In genomic region chr11:98770096-98770975, GRCm38 (mm10) we compare ENCODE assay signal across 11 mouse cellular contexts. TPM values are rescaled to one million over a fixed set of nuclear protein-coding genes. Genes with fewer than 3 reads are reported as not detected.
A peak's percentile ranks its signal among the peaks of the same experiment; 100 is the strongest.
DNase-seq lines count a peak whose midpoint lies in the region; ATAC-seq and TF ChIP-seq lines count a peak whose summit lies in the region.
"Had no signal": no experiment of that assay in that cellular context is flagged by ENCODE, and none has a peak within 500 bp of the region (broad histone marks: within the 10 kb centered on the region; RNA-seq: fewer than 3 reads in every experiment).

No protein-coding gene starts in this region.

- H3K9ac ChIP-seq in hindbrain, postnatal 0 days (replicated peaks; ENCODE audit: low read length): no peak overlapping the region
- no peak overlapping the region for H3K9ac ChIP-seq in hindbrain, embryonic 13.5 days
- no peak overlapping the region for H3K9ac ChIP-seq in MEL (ENCODE audit: control insufficient read depth, low read depth, low read length, poor library complexity, severe bottlenecking)
- no peak overlapping the region for H3K9ac ChIP-seq in hindbrain, embryonic 16.5 days (ENCODE audit: low read depth, low read length)
- H3K9ac ChIP-seq: hindbrain, embryonic 15.5 days had no signal

- DNase-seq in hindbrain, postnatal 0 days (ENCODE audit: low spot score): no peak
- DNase-seq in MEL (ENCODE audit: low read depth, low spot score): no peak
- DNase-seq in gastrocnemius, postnatal 10 days: peak; percentile 38
- peak; percentile 85 for DNase-seq in layer of hippocampus, adult 9-11 months
- DNase-seq in T-cell, adult 2 months (ENCODE audit: low spot score): no peak
- DNase-seq in adrenal gland, postnatal 36 days: no peak

- no peak for TF ChIP-seq EP300 in MEL (IDR thresholded peaks at IDR 0.05; ENCODE audit: low read depth in 1 of 2, low read length in 2 of 2)

- H3K27me3 ChIP-seq in hindbrain, postnatal 0 days (ENCODE audit: insufficient read depth, low read length): no peaks in the 10 kb centered on the region
- H3K27me3 ChIP-seq in hindbrain, embryonic 13.5 days: no peaks in the 10 kb centered on the region
- H3K27me3 ChIP-seq in MEL (ENCODE audit: control insufficient read depth in 1 of 2, insufficient read depth in 2 of 2, low read length in 2 of 2): no peaks in the 10 kb centered on the region
- no peaks in the 10 kb centered on the region for H3K27me3 ChIP-seq in hindbrain, embryonic 16.5 days (replicated peaks; ENCODE audit: control insufficient read depth, insufficient read depth, low read length)
- H3K27me3 ChIP-seq: hindbrain, embryonic 15.5 days; Patski had no signal

- H3K4me2 ChIP-seq in hindbrain, postnatal 0 days (ENCODE audit: low read depth, low read length): no peak overlapping the region
- H3K4me2 ChIP-seq in hindbrain, embryonic 13.5 days: no peak overlapping the region
- no peak overlapping the region for H3K4me2 ChIP-seq in hindbrain, embryonic 16.5 days (ENCODE audit: low read length)
- H3K4me2 ChIP-seq: hindbrain, embryonic 15.5 days had no signal

- WGBS in hindbrain, postnatal 0 days: 86% methylated on average over 26 of the region's 26 CpGs
- 93% methylated on average over 26 of the region's 26 CpGs for WGBS in hindbrain, embryonic 13.5 days
- WGBS in hindbrain, embryonic 16.5 days: 89% methylated on average over 26 of the region's 26 CpGs

- no peaks in the 10 kb centered on the region; the same call in 1 of the 2 replicates for H3K79me2 ChIP-seq in MEL (ENCODE audit: control insufficient read depth, insufficient read depth, low read length, poor library complexity)

- H3K4me3 ChIP-seq in hindbrain, postnatal 0 days (ENCODE audit: low read length): no peak overlapping the region
- H3K4me3 ChIP-seq in hindbrain, embryonic 13.5 days: no peak overlapping the region
- H3K4me3 ChIP-seq in MEL (ENCODE audit: control insufficient read depth in 1 of 2, insufficient read depth in 1 of 2, low read depth in 2 of 2, low read length in 2 of 2): no peak overlapping the region
- H3K4me3 ChIP-seq in hindbrain, embryonic 16.5 days (ENCODE audit: low read length): no peak overlapping the region
- H3K4me3 ChIP-seq: hindbrain, embryonic 15.5 days had no signal

- no peak for TF ChIP-seq RAD21 in MEL (IDR thresholded peaks at IDR 0.05; ENCODE audit: low read depth, low read length)

- ATAC-seq in hindbrain, postnatal 0 days: no peak
- ATAC-seq in hindbrain, embryonic 13.5 days (ENCODE audit: low FRiP score): no peak
- ATAC-seq in hindbrain, embryonic 16.5 days: no peak
- ATAC-seq: midbrain, embryonic 16.5 days; Patski had no signal

- H3K9me3 ChIP-seq in hindbrain, postnatal 0 days (ENCODE audit: low read length): no peaks in the 10 kb centered on the region
- no peaks in the 10 kb centered on the region for H3K9me3 ChIP-seq in hindbrain, embryonic 13.5 days
- no peaks in the 10 kb centered on the region for H3K9me3 ChIP-seq in MEL (replicated peaks; ENCODE audit: insufficient read depth, low read length)
- H3K9me3 ChIP-seq in hindbrain, embryonic 16.5 days (ENCODE audit: control insufficient read depth, low read length): no peaks in the 10 kb centered on the region
- H3K9me3 ChIP-seq: hindbrain, embryonic 15.5 days had no signal

- peaks cover 33% of the 10 kb centered on the region for H3K36me3 ChIP-seq in hindbrain, postnatal 0 days (ENCODE audit: insufficient read depth, low read length)
- peaks cover 48% of the 10 kb centered on the region for H3K36me3 ChIP-seq in hindbrain, embryonic 13.5 days
- peaks cover 0 to 51% of the 10 kb centered on the region in 2 experiments; a peak in 2 of 4 replicates for H3K36me3 ChIP-seq in MEL (ENCODE audit: control insufficient read depth in 1 of 2, insufficient read depth in 2 of 2, low read length in 2 of 2)
- H3K36me3 ChIP-seq in hindbrain, embryonic 16.5 days (ENCODE audit: control insufficient read depth, insufficient read depth, low read length): peaks cover 33% of the 10 kb centered on the region

- H3K27ac ChIP-seq in hindbrain, postnatal 0 days: peak overlapping the region; percentile 15; the same call in 1 of the 2 replicates
- no peak overlapping the region for H3K27ac ChIP-seq in hindbrain, embryonic 13.5 days
- H3K27ac ChIP-seq in MEL (ENCODE audit: control insufficient read depth, low read depth, low read length): no peak overlapping the region
- H3K27ac ChIP-seq in hindbrain, embryonic 16.5 days (ENCODE audit: low read depth, low read length): no peak overlapping the region
- H3K27ac ChIP-seq: hindbrain, embryonic 15.5 days had no signal

- H3K4me1 ChIP-seq in hindbrain, postnatal 0 days (ENCODE audit: insufficient read depth, low read length): peaks cover 47% of the 10 kb centered on the region
- peaks cover 68% of the 10 kb centered on the region for H3K4me1 ChIP-seq in hindbrain, embryonic 13.5 days (replicated peaks)
- peaks cover 38 to 66% of the 10 kb centered on the region in 2 experiments for H3K4me1 ChIP-seq in MEL (ENCODE audit: control insufficient read depth in 1 of 2, insufficient read depth in 2 of 2, low read length in 2 of 2)
- peaks cover 53% of the 10 kb centered on the region for H3K4me1 ChIP-seq in hindbrain, embryonic 16.5 days (ENCODE audit: control insufficient read depth, insufficient read depth, low read depth, low read length)

- no peak for TF ChIP-seq POLR2A in MEL (IDR thresholded peaks at IDR 0.05; ENCODE audit: control insufficient read depth in 1 of 2, insufficient read depth in 1 of 2, low read depth in 1 of 2, low read length in 2 of 2, poor library complexity in 1 of 2)

- TF ChIP-seq CTCF in hindbrain, postnatal 0 days (IDR thresholded peaks at IDR 0.05; ENCODE audit: low read depth): no peak
- no peak for TF ChIP-seq CTCF in MEL (IDR thresholded peaks at IDR 0.05 in 2 of 3, conservative IDR thresholded peaks at IDR 0.05 in 1 of 3; ENCODE audit: control insufficient read depth in 1 of 3, insufficient read depth in 1 of 3, low read depth in 2 of 3, low read length in 3 of 3, poor library complexity in 1 of 3, severe bottlenecking in 1 of 3)

RNA-seq across cellular contexts. Expression of gene Nr1d1, which starts 4.8 kb away (rescaled TPM):
- 7.5 and 8.6 TPM in 2 replicates for total RNA-seq in hindbrain, postnatal 0 days (2014; rRNA removed)
- 10.2 and 13.5 TPM in 2 replicates for polyA plus RNA-seq in hindbrain, postnatal 0 days (2015; fragmentation: Nextera tagmentation; extraction: Ambion mirVana)
- 1.9 and 2.4 TPM in 2 replicates for polyA plus RNA-seq in hindbrain, embryonic 13.5 days (2015; fragmentation: Nextera tagmentation; extraction: Ambion mirVana)
- total RNA-seq in MEL (2012; rRNA removed): 1.9 and 2.0 TPM in 2 replicates
- polyA plus RNA-seq in MEL (2012; ENCODE audit: insufficient read depth in 1 of 2, insufficient read length in 2 of 2, low read depth in 1 of 2, low replicate concordance in 2 of 2, missing spikeins in 1 of 2): 1 to 10 TPM in 1 of 2 experiments, not detected in 1; 5.6 TPM
- 10 to 100 TPM; 42.4 to 58.7 TPM for total RNA-seq in gastrocnemius, postnatal 10 days (2021)
- 4.9 and 5.6 TPM in 2 replicates for polyA plus RNA-seq in hindbrain, embryonic 16.5 days (2015; fragmentation: Nextera tagmentation; extraction: Ambion mirVana)
- total RNA-seq in adrenal gland, postnatal 36 days (2021): 100 to 1,000 TPM; 116 to 171 TPM

RNA-seq across cellular contexts. Expression of gene Msl1, which starts 25.0 kb away (rescaled TPM):
- 77.7 and 94.3 TPM in 2 replicates for total RNA-seq in hindbrain, postnatal 0 days (2014; rRNA removed)
- 25.0 and 25.4 TPM in 2 replicates for polyA plus RNA-seq in hindbrain, postnatal 0 days (2015; fragmentation: Nextera tagmentation; extraction: Ambion mirVana)
- polyA plus RNA-seq in hindbrain, embryonic 13.5 days (2015; fragmentation: Nextera tagmentation; extraction: Ambion mirVana): 31.5 and 33.0 TPM in 2 replicates
- 35.0 and 37.1 TPM in 2 replicates for total RNA-seq in MEL (2012; rRNA removed)
- polyA plus RNA-seq in MEL (2012; ENCODE audit: insufficient read depth in 1 of 2, insufficient read length in 2 of 2, low read depth in 1 of 2, low replicate concordance in 2 of 2, missing spikeins in 1 of 2): 10 to 100 TPM in 1 of 2 experiments, not detected in 1; 49.4 TPM
- 10 to 100 TPM; 62.6 to 74.1 TPM for total RNA-seq in gastrocnemius, postnatal 10 days (2021)
- polyA plus RNA-seq in hindbrain, embryonic 16.5 days (2015; fragmentation: Nextera tagmentation; extraction: Ambion mirVana): 28.2 and 28.6 TPM in 2 replicates
- total RNA-seq in adrenal gland, postnatal 36 days (2021): 100 to 1,000 TPM in 1 of 2 experiments, 10 to 100 TPM in 1; 94.2 to 106 TPM

RNA-seq across cellular contexts. Expression of gene Thra, which starts 29.9 kb away (rescaled TPM):
- total RNA-seq in hindbrain, postnatal 0 days (2014; rRNA removed): 725 and 812 TPM in 2 replicates
- polyA plus RNA-seq in hindbrain, postnatal 0 days (2015; fragmentation: Nextera tagmentation; extraction: Ambion mirVana): 160 TPM in 2 replicates
- polyA plus RNA-seq in hindbrain, embryonic 13.5 days (2015; fragmentation: Nextera tagmentation; extraction: Ambion mirVana): 117 and 122 TPM in 2 replicates
- total RNA-seq in MEL (2012; rRNA removed): 22.0 and 29.6 TPM in 2 replicates
- polyA plus RNA-seq in MEL (2012; ENCODE audit: insufficient read depth in 1 of 2, insufficient read length in 2 of 2, low read depth in 1 of 2, low replicate concordance in 2 of 2, missing spikeins in 1 of 2): 10 to 100 TPM in 1 of 2 experiments, not detected in 1; 50.9 TPM
- 100 to 1,000 TPM; 149 to 169 TPM for total RNA-seq in gastrocnemius, postnatal 10 days (2021)
- 127 and 144 TPM in 2 replicates for polyA plus RNA-seq in hindbrain, embryonic 16.5 days (2015; fragmentation: Nextera tagmentation; extraction: Ambion mirVana)
- 10 to 100 TPM; 69.2 to 91.7 TPM for total RNA-seq in adrenal gland, postnatal 36 days (2021)

RNA-seq across cellular contexts. Expression of gene Casc3, which starts 34.4 kb away (rescaled TPM):
- total RNA-seq in hindbrain, postnatal 0 days (2014; rRNA removed): 24.4 and 74.0 TPM in 2 replicates
- polyA plus RNA-seq in hindbrain, postnatal 0 days (2015; fragmentation: Nextera tagmentation; extraction: Ambion mirVana): 35.4 and 35.7 TPM in 2 replicates
- 48.7 and 50.2 TPM in 2 replicates for polyA plus RNA-seq in hindbrain, embryonic 13.5 days (2015; fragmentation: Nextera tagmentation; extraction: Ambion mirVana)
- total RNA-seq in MEL (2012; rRNA removed): 18.2 and 20.9 TPM in 2 replicates
- 10 to 100 TPM; 58.6 to 61.0 TPM for polyA plus RNA-seq in MEL (2012; ENCODE audit: insufficient read depth in 1 of 2, insufficient read length in 2 of 2, low read depth in 1 of 2, low replicate concordance in 2 of 2, missing spikeins in 1 of 2)
- total RNA-seq in gastrocnemius, postnatal 10 days (2021): 10 to 100 TPM; 19.1 to 26.2 TPM
- 41.7 and 49.2 TPM in 2 replicates for polyA plus RNA-seq in hindbrain, embryonic 16.5 days (2015; fragmentation: Nextera tagmentation; extraction: Ambion mirVana)
- 10 to 100 TPM; 29.6 to 34.3 TPM for total RNA-seq in adrenal gland, postnatal 36 days (2021)

RNA-seq across cellular contexts. Expression of gene Med24, which starts 41.1 kb away (rescaled TPM):
- total RNA-seq in hindbrain, postnatal 0 days (2014; rRNA removed): 63.2 and 88.6 TPM in 2 replicates
- 47.1 and 48.3 TPM in 2 replicates for polyA plus RNA-seq in hindbrain, postnatal 0 days (2015; fragmentation: Nextera tagmentation; extraction: Ambion mirVana)
- 72.4 and 75.2 TPM in 2 replicates for polyA plus RNA-seq in hindbrain, embryonic 13.5 days (2015; fragmentation: Nextera tagmentation; extraction: Ambion mirVana)
- total RNA-seq in MEL (2012; rRNA removed): 37.5 and 41.4 TPM in 2 replicates
- 10 to 100 TPM in 1 of 2 experiments, not detected in 1; 89.8 TPM for polyA plus RNA-seq in MEL (2012; ENCODE audit: insufficient read depth in 1 of 2, insufficient read length in 2 of 2, low read depth in 1 of 2, low replicate concordance in 2 of 2, missing spikeins in 1 of 2)
- total RNA-seq in gastrocnemius, postnatal 10 days (2021): 10 to 100 TPM; 47.8 to 52.5 TPM
- 62.5 and 71.1 TPM in 2 replicates for polyA plus RNA-seq in hindbrain, embryonic 16.5 days (2015; fragmentation: Nextera tagmentation; extraction: Ambion mirVana)
- total RNA-seq in adrenal gland, postnatal 36 days (2021): 10 to 100 TPM; 46.9 to 52.0 TPM

Comparison
In these comparisons a context has a peak if more than half of its experiments do, and no peak if none do; other contexts are left out.
1. DNase-seq: peak in gastrocnemius, postnatal 10 days (single experiment) and layer of hippocampus, adult 9-11 months (single experiment); none in hindbrain, postnatal 0 days (single experiment), MEL (single experiment), T-cell, adult 2 months (single experiment) and adrenal gland, postnatal 36 days (0 of 2).